Mouse (Mus musculus): ENCODE data around the gene Gm20388.

Gene Gm20388

DNA sequence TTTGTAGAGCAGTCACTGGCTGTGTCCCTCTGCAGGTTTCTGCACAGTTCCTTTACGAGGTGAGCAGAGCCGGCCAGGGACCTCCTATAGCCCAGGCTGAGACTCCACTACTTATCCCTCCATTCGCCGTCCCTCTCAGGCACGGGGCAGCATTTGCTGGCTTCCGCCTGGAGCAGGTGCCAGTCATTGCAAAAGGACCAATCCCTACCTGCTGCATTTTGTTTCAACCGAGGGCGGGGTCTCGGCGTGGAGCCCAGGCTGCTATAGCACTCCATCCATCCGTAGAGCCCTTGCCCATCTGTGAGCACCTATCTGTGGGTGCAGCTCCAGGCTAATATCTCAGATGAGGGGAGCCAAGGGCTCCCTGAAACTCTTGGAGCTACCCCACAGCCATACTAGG lies 2759.4 kb downstream of the Gm20388 start:
- DNase-seq (ENCODE audit: low spot score in 2 of 2): no peak

DNA sequence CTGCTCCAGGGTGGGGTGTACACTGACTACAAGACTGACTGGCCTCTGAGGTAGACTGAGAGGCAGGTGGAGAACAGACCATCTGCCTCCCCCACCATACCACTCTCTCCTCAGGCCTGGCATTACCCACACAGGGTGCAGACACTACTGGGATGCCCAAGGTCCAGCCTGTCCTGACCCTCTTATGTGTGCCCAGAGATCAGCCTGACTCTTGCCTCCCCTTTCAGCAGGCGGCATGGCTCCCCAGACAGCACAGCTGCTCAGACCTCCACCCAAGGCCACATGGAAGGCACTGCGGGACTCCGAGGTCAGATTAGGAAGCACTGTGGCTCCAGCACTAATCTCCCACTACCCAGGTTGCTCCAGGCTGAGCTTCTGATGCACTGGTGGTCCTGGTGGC lies 2760.1 kb downstream of the Gm20388 start:
- DNase-seq (ENCODE audit: low spot score in 2 of 2): no peak

DNA sequence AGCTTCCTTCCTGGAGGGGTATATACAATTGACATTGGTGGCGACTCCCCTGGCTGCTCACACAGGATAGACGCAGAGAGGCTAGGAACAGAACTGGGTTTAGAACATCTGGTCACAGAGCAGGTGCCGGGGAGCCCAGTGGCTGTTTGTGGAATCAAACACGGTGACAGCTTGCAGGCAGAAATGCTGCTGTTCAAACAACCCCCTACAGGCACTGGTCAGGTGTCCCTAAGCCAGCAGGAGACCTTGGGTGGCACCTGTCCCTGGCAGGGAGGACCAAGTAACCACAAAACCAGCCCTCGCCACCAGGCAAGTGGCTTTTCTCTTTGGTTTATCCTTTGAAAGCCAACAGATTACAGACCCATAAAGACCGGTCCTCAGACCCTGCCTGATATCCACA lies 2761.3 kb downstream of the Gm20388 start:
- DNase-seq (ENCODE audit: low spot score in 2 of 2): no peak

DNA sequence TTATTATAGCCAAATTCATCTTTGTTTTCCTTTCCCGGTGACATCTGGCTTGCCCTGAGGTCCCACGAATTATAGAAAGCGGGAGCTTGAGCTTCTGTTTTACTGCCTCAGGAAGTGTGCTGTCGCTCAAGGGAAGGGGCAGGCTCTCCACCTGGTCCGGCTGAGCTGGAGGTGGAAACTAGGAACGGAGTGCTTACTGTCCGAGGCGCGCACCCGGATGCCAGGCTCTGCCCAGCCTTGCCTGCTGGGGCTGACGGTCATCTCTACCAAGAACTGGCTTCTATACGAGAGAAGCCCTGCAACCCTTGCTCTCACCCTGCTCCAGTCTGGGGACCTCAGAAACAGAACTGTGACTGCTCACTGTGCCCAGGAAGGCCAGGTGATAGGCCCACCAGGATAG lies 2763.3 kb downstream of the Gm20388 start:
- DNase-seq (ENCODE audit: low spot score in 2 of 2): no peak

DNA sequence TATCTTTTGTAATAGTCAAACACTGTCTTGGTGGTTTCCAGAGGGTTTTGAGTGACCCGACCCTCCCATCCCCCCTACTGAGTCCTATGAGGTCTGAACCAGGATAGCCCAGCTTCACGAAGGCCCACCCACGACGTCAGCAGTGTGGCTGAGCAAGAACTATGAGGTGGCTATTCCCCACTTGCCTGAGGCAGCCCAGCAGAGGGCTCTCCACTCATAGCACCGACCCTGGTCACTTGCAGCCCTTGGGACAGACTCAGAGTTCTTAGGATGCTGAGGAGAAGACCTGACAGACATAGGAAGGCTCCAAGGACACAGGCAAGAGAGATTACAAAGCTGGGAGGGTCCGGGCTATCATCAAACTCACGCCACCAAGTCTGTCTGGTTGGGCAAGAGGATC lies 2764.4 kb downstream of the Gm20388 start:
- DNase-seq (ENCODE audit: low spot score in 2 of 2): no peak

DNA sequence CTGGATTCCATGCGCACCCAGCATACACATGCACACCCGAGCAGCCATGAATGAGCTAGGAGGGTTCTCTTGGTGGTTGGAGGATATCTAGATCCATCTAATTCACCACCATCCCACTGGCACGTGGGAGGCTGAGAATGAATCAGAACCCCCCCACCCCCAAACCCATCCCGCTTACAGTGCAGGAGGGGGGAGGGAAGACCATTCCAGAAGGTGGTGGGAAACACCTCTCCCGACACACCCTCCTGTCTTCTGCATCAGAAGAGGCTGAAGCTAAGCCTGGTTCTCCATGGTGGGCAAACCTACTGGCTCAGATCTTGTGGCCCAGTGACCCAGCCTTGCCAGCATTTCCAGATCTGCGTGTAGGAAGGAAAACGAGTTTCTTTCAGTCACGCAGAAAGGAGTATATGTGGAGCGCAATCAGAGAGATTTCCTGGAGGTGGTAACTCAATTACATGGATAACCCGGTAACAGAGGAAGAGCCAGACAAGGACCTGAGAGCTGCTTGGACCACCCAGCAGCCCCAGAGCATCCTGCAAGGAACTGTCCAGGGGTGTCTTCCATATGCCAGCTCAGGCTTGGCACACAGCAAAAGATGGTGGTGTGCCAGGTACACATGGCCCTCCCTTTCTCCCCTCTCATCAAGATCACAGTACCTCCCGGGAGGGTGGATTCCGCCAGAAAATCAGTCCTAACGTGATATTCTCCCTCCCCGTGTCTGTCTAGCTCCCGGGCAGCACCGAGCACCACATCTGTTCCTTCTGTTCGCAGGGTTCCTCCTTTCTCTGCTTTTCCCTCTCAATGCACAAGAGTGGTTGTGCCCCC lies 2765.2 kb downstream of the Gm20388 start:
- no peak for DNase-seq (ENCODE audit: low spot score in 2 of 2)

DNA sequence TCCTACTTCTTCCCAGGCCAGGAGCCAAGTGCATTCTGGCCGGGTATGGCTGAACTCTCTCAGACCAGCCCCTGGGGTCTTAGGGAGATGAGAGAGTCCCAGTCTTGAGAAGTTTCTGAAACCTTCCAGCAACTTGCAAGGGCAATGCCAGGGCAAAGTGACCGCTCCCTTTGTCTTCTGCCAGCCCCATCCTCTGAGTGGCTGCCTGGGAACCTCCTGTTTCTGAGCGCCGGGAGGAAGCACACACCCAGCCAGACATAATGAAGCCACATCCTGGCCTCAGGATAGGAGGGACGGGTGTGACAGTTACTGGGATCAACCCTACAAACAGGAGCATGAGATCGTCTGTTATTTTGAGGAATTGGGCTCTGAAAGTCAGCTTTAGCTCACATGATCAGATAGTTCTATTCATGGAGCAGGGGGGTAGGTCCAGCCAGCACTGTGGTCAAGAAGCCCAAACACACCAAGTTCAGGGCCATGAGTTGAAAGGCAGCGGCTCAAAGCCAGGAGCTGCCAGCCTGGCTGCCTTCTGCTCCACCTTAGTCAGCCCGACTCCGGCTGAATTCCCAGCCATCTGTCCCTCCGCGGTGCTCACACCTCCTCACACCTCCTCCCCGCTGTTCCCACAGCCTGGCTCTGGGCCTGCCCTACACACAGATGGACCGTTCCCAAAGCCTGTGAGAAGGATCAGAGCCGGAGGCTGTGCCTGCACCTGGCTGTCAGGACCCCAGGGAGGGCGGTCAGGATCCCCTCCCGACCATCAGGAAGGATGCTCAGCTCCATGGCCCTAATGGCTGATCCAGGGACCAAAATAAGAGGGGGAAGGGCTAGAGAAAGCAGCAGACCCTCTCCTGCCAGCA lies 2766.2 kb downstream of the Gm20388 start:
- DNase-seq (ENCODE audit: low spot score in 2 of 2): peak in 1 of 2 experiments; percentile 24

DNA sequence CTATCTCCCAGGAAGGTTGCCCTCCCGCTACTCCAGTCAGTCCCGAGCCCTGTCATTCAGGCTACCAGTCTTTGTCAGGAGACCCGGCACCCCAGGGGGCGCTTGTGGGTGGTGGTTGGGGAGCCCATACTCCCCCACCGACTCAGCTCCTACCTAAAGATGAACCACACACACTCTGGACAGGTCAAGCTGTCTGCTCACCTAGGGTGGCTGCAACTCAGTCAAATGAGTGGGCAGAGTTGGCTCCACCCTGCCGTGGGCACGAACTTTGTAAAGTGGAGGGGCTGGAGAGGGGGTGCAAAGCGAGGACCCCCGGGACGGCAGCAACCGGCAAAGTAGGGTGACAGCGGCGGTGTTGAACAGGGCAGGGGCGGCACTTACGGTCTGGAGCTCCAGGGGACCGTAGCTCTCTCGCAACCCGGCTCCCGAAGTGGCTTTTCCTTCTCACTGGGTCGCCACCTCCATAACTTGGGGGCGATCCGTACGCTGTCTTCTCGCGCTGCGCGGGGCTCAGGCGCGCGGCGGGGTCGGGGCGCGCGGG lies 2766.9 kb downstream of the Gm20388 start:
- peak in 1 of 2 experiments; percentile 48 for DNase-seq (ENCODE audit: low spot score in 2 of 2)

DNA sequence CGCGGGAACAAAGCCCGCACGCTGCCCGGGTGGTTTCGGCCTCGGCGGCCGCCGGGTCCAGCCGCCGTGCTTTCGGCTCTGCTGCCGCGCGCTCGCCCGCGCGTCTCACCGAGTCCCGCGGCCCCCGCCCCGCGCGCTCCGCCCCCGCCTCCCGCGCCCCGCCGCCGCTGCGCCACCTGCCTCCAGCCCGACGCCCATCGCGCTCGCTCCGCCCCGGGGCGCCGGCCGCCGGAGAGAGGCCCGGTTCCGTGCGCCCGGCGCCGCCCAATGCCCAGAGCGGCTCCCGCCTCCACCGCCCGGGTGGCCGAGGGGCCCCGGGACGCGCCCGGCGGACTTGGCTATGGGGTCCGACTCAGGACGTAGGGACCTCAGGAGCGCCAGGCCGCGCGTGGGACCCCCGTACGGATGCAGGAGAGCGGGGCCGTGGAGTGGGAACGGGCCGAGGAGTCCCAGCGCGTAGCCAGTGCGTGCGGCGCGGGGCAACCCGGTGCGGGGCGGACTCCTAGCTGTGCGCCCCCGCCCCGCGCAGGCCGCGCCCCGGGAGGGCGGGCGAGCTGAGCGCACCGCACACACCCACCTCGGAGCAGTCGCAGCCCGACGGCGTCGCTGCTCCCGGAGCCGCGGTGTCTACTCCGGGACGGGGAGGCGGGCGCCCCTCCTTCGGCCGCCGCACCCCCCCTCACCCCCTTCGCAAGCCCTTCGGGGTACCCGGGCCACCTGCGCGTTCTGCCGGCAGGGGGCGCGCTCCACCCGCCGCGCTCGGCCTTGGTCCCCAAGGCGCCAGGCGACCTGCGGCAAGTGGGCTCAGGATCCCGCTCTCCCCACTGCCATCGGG lies 2767.6 kb downstream of the Gm20388 start:
- peak; percentile 37 to 71 for DNase-seq (ENCODE audit: low spot score in 2 of 2)

DNA sequence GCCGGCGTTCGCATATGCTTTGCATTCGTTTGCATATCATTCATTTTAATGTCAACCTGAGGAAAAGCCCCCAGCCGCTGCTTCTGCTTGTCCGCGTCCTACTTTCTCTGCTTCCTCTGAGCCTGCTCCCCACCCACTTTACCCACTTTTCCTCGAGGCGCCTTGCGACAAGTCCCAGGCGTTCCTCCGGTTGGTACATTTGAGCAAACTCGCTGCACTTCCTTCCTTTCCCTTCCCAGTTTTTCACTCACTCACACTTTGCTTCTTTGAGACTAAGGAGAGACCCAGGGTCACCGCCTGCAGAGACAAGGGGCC lies 2768.2 kb downstream of the Gm20388 start:
- DNase-seq (ENCODE audit: low spot score in 2 of 2): no peak

DNA sequence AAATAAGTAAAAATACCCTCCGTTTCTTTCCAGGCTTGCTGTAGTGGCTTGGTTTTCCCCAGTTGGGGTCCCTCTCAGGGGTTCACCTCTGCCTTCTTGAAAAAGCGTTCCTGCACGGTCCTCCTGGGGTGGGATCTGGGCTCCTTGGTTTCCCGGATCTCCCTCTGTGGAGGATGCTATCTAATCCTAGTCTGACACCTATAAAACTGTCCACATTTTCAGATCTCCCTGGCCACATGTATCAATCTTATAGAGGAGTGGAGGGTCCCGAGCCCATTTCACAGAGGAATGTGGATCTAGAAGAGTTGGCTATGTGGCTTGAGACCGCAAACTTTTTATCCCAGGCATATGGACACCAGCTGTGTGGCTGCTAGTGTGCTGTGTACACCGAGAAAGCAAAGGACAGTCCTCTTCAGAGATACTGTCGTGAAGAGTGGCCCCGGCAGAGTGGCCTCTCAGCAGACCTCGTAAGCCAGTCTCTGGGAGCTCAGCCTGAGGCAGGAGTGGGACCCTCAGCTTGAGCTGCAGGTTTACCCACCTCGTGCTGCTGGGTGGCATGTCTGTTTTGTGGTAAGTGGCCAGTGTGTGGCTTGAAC lies 2768.8 kb downstream of the Gm20388 start:
- no peak for DNase-seq (ENCODE audit: low spot score in 2 of 2)

DNA sequence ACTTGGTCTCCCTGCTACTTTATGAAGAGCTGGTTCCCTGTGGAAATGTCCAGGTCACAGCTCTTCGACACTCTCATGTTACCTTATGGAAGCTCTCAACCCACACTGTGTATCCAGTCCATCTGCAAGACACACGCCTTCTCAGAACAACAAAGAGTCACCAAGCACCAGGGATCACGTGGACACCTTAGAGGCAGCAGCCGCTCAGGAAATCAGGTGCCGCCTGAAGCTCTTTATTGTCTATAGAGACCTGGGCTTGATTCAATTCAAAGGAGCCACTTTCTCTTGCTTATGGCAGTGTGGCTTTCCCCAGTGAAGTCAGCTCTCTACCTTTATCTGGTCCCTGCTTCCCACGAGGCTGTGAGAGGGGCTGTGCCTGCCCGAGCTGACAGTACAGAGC lies 2769.5 kb downstream of the Gm20388 start:
- no peak for DNase-seq (ENCODE audit: low spot score in 2 of 2)

DNA sequence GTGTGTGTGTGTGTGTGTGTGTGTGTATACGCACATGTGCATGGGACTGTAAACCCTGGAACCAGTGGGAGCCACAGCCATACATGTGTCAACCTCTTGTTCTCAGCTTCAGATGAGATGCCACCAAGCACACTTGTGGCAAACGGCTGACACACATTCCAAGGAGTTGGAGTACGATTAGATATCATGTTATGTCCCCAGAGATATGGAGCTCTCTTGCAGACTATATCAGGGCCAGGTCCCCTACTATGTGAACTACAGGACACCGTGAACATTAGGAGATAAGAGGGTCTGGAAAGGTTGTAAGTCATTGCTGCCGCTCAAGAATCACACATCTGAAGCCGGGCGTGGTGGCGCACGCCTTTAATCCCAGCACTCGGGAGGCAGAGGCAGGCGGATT lies 2772.2 kb downstream of the Gm20388 start:
- no peak for DNase-seq (ENCODE audit: low spot score in 2 of 2)

DNA sequence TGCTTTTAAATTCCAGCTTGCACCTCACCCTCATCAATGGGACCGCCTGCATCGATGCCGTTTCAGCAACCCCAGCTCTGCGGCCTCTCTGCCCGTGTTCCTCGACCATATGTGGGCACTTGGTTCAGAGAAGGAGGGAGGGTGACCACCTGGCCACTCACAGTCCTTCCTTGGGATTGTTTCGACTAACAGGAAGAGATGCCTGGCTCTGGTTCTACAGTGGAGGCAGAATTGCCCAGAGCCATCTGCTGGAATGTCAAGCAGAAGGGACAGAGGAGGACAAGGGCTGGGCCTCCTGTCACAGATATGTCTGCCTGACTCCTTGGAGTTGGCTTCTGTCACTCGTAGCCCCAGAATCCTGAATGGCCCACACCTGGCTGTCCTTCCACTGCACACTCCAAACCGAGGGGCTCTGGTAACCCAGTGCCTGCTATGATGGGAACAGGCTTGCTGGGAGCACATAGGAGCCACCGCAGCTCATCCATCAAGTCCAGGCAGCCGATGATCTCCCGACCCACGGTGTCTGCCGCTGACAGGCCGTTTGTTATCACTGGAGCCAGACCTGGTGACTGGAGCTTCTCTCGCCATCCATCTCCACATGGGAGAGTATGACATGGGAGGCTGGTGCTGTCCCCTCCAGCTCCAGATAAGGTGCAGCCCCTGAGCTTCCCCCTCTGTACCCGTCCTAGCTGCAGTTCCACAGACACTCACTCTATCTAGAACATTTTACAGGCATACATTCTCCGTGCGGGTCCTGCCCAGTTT lies 2774.6 kb downstream of the Gm20388 start:
- DNase-seq (ENCODE audit: low spot score in 2 of 2): no peak

DNA sequence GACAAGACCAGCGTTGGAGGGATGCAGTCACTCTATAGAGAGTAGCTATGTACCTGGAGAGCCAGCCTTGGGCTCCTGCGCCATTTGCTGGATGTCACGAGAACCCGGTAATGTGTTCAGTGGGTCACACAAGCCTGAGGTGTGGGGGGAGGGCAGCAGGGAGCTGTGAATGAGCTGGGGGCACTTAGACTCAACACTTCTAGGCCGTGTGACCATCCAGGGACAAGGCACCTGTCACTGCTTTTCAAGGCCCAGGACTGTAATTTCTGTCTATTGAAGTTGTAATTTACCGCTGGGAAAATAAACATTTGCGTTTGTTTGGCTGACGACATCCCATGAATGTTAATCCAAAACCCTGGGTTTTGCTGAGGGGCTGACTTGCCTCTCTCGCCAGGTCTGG lies 2776.2 kb downstream of the Gm20388 start:
- DNase-seq (ENCODE audit: low spot score in 2 of 2): no peak

DNA sequence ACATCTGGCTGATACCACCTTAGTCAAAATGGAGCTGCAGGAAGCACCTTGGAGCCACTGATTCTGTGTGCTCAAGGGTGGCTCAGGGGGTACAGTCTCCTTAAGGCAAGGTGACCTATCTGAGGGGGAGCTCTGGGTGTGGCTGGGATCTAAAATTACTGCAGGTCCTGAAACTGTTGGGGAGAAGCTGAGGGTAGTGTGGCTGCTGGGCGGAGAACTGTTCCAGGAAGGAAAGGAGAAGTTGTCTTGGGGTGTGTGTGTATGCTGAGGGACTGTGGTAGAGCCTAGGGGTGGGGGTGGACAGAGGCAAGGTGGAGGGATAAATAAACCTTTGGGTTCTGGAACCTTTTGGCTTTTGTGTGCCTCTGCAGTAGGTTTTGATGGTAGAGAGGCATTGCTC lies 2778.7 kb downstream of the Gm20388 start:
- no peak for DNase-seq (ENCODE audit: low spot score in 2 of 2)

DNA sequence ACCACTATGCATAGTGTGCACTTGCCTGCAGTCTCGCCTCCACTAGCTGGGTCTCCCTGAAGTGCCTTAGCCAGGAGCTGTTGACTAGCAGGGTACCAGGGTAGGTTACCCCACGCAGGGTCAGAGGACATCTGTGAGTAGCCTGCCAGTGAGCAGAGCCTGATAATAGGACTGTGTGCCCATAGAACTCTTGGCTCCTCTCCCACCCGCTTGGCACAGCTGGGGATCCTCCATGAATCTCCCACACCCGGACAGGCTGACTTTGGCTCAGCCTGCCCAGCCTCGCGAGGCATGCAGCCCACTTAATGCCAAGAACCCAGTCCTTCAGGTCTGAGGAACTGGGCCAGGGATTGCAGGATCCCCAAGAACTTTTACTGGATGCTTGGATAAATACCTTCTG lies 2780.4 kb downstream of the Gm20388 start:
- DNase-seq (ENCODE audit: low spot score in 2 of 2): no peak

DNA sequence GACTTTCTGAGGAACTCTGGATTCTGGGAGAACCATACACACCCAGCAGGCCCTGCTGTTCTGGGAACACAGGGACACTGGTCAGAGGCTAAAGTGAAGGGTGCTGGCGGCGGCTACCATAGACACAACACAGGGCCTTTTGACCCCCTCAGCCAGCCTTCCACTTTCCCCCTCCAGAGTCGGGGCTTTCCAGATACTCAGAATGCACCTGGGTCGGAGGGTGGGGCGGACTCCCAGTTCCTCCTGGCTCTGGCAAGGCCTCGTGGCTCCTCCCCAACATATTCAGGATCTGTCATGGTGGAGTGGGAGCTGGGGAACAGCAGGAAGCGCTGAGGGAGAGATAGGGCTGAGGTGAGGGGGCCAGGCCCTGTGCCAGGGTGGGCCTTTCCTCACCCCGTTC lies 2781.5 kb downstream of the Gm20388 start:
- DNase-seq (ENCODE audit: low spot score in 2 of 2): no peak

DNA sequence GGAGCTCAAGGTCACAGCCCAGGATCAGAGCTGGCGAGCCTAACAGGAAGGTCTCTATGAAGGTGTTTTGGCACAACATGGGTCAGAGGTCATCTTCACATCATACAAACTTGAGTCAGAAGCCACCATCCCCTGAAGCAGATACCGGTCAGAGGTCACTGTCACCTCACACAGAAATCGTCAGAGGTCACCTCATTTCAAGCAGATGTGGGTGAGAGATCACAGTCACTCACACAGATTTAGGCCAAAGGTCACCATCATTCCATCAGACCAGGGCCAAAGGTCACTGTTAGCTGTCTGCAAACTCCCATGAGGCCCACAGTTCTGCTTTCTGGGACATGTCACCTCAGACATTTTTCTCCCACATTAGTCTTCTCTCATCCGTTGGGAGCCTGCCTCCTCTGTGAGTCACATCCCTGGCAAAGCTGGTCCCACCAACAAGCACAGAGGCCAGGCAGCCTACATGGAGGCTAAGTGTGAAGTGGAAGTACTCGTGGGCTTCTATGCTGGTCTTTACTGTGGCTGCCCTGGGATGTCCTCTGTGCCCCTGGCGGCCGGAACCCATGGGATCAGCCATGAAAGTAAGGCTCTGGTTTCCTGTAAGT lies 2784.9 kb downstream of the Gm20388 start:
- DNase-seq (ENCODE audit: low spot score in 2 of 2): no peak

DNA sequence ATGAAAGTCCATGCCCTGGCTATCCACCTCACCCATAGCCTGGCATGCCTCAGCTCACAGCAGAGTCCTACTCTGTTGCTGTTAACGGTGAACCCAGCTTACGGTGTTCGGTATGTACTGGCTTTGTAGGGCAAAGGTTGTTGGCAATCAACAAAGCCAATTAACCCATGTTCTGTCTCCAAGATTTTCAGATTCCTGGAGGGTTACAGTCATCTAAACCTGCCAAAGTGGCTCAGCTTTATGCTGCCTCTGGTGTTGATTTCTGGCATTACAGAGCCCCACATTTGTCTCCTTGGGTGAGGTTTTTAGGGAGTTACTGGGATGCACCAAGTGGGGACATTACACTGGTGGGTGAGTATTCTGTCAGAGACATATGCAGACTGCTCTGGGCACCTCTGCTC lies 2786.5 kb downstream of the Gm20388 start:
- DNase-seq (ENCODE audit: low spot score in 2 of 2): no peak

All from urinary bladder, adult 18-20 months (tissue).